Mouse (Mus musculus) frontal cortex, postnatal 10 days (tissue): ENCODE results near the gene Map3k5.
"Not testable (repeated sequence)": the region's sequence is repeated elsewhere in the genome, so short reads cannot be mapped to it uniquely, and the experiment has no call there.

Experiments
- DNase-seq, 2 experiments: peaks; one replicate each; pipeline ENCODE4 v3.0.0; 2022; ENCODE audit warnings: low spot score in 2 of 2, mixed read lengths in 1 of 2

Map3k5 gene

GRCm38 (mm10) chr10:19934384-19935294 is at the start of gene Map3k5:
Gene Map3k5 (plus strand): TSS chr10:19934472.
- DNase-seq: peak in 1 of 2 experiments; percentile 26

GRCm38 (mm10) chr10:19886249-19886648 is 48.0 kb upstream of the Map3k5 start:
- no peak for DNase-seq

GRCm38 (mm10) chr10:19889908-19890307 is 44.4 kb upstream of the Map3k5 start:
- no peak for DNase-seq

- DNase-seq: no peak
These were observed 42.6 kb upstream of the Map3k5 start for GRCm38 (mm10) chr10:19891686-19892085.

GRCm38 (mm10) chr10:19893146-19893545 is 41.1 kb upstream of the Map3k5 start:
- DNase-seq: no peak

GRCm38 (mm10) chr10:19893976-19894375 is 40.3 kb upstream of the Map3k5 start:
- peak in 1 of 2 experiments; percentile 37 for DNase-seq

GRCm38 (mm10) chr10:19900191-19900590 is 34.1 kb upstream of the Map3k5 start:
- DNase-seq: no peak

GRCm38 (mm10) chr10:19901992-19902391 is 32.3 kb upstream of the Map3k5 start:
- DNase-seq: no peak

GRCm38 (mm10) chr10:19904077-19904820 is 30.0 kb upstream of the Map3k5 start:
- peak; percentile 18 to 52 for DNase-seq

- peak; percentile 87 to 90 for DNase-seq
These were observed 26.9 kb upstream of the Map3k5 start, which contains the start of gene Pex7 for GRCm38 (mm10) chr10:19907246-19907804. Gene Pex7 (minus strand): TSS chr10:19907689.

GRCm38 (mm10) chr10:19908076-19908475 is 26.2 kb upstream of the Map3k5 start:
- DNase-seq: no peak

GRCm38 (mm10) chr10:19910516-19910915 is 23.8 kb upstream of the Map3k5 start:
- no peak for DNase-seq

- DNase-seq: no peak
These were observed 22.7 kb upstream of the Map3k5 start for GRCm38 (mm10) chr10:19911583-19911982.

GRCm38 (mm10) chr10:19913806-19914205 is 20.5 kb upstream of the Map3k5 start:
- DNase-seq: no peak

GRCm38 (mm10) chr10:19915301-19915700 is 19.0 kb upstream of the Map3k5 start:
- peak; percentile 53 to 54 for DNase-seq

GRCm38 (mm10) chr10:19922410-19922809 is 11.9 kb upstream of the Map3k5 start:
- DNase-seq: no peak

GRCm38 (mm10) chr10:19924256-19924655 is 10.0 kb upstream of the Map3k5 start:
- DNase-seq: no peak

GRCm38 (mm10) chr10:19926391-19926897 is 7.8 kb upstream of the Map3k5 start:
- not testable (repeated sequence) for DNase-seq

GRCm38 (mm10) chr10:19928205-19928604 is 6.1 kb upstream of the Map3k5 start:
- no peak for DNase-seq

GRCm38 (mm10) chr10:19932986-19933385 is 1.3 kb upstream of the Map3k5 start:
- no peak for DNase-seq

GRCm38 (mm10) chr10:19933511-19934383 is 525 bp upstream of the Map3k5 start:
- peak; percentile 57 to 75 for DNase-seq
